Mouse (Mus musculus) heart, embryonic 11.5 days (tissue): ENCODE results near the gene Mcu. TPM values are rescaled to one million over a fixed set of nuclear protein-coding genes. Genes with fewer than 3 reads are reported as not detected.

Source experiments
- ATAC-seq: fragments of 200-750 bp; cut with Nextera tagmentation; replicated peaks from 2 replicates; pipeline ENCODE4 v1.8.0; 2017; ENCODE audit warnings: moderate library complexity; ENCODE audit not compliant: insufficient number of reproducible peaks, low FRiP score, low TSS enrichment
- H3K27ac ChIP-seq: fragments of 300-500 bp; sonication (generic); 2 replicates; pipeline ENCODE4 v1.5.1; 2014; ENCODE audit warnings: mild to moderate bottlenecking, low read depth, low read length
- H3K27me3 ChIP-seq: fragments of 300-500 bp; sonication (generic); 2 replicates; pipeline ENCODE4 v1.6.1; 2014; ENCODE audit warnings: mild to moderate bottlenecking, low read length, mixed read lengths; ENCODE audit not compliant: control insufficient read depth, insufficient read depth
- H3K36me3 ChIP-seq: fragments of 300-500 bp; sonication (generic); 2 replicates; pipeline ENCODE4 v1.6.1; 2014; ENCODE audit warnings: mild to moderate bottlenecking, low read length, moderate library complexity, mixed read lengths; ENCODE audit not compliant: control insufficient read depth, insufficient read depth
- H3K4me1 ChIP-seq: fragments of 300-500 bp; sonication (generic); 2 replicates; pipeline ENCODE4 v1.6.1; 2014; ENCODE audit warnings: low read length; ENCODE audit not compliant: control insufficient read depth, insufficient read depth
- H3K4me2 ChIP-seq: fragments of 300-500 bp; sonication (generic); 2 replicates; pipeline ENCODE4 v1.6.1; 2014; ENCODE audit warnings: mild to moderate bottlenecking, moderate library complexity
- H3K4me3 ChIP-seq: fragments of 300-500 bp; sonication (generic); 2 replicates; pipeline ENCODE4 v1.5.1; 2014; ENCODE audit warnings: low read depth, low read length
- H3K9ac ChIP-seq: fragments of 300-500 bp; sonication (generic); 2 replicates; pipeline ENCODE4 v1.6.1; 2014; ENCODE audit warnings: mild to moderate bottlenecking, low read depth, low read length, moderate library complexity
- H3K9me3 ChIP-seq: fragments of 300-500 bp; sonication (generic); replicated peaks from 2 replicates; pipeline ENCODE4 v1.6.1; 2016; ENCODE audit warnings: low read length; ENCODE audit not compliant: control insufficient read depth
- WGBS: fragments of 180-500 bp; shearing (Covaris S2); extraction: QIAGEN DNeasy Blood & Tissue Kit; methylation state at CpG from one replicate; pipeline ENCODE4 v1.1.7; 2014; ENCODE audit not compliant: insufficient replicate concordance; 5-methylcytosine and 5-hydroxymethylcytosine counted together
- polyA plus RNA-seq: library from polyadenylated mRNA; unstranded; fragments of >200 nt; fragmentation: Nextera tagmentation; extraction: Ambion mirVana; gene quantifications from 2 replicates; pipeline ENCODE4 v1.2.1, GENCODE M21; 2014

Mcu gene
- polyA plus RNA-seq, 1 experiment from 2014 or later: 28.5 TPM

DNA sequence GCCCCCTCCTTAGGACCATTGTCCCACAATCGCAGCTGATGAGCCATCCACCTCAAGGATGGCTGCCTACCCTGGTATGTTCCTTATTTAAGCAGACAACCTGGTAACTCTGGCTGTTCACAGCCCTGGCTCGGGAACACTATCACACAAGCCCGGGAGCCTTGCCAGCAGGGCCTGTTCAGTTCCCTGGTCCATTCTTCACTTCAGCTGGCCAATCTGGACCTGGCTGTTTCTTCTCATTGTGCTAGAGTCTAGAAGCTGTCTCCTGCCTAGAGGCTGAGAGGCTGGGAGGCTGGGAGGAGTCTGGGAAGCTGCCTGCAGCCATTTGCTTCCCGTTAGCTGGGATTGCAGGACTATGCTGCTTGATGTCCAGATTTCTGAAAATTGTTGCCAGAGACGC lies 146.0 kb downstream of the Mcu start:
- Histone ChIP-seq H3K27me3 (no peaks in the 10 kb centered on the region), H3K4me3 (no peak overlapping the region), H3K9me3 (no peaks in the 10 kb centered on the region), H3K4me1 (peaks cover 14% of the 10 kb centered on the region; the same call in 1 of the 2 replicates), H3K4me2 (no peak overlapping the region), H3K9ac (no peak overlapping the region), H3K36me3 (no peaks in the 10 kb centered on the region), H3K27ac (no peak overlapping the region)
- no peak for ATAC-seq
- 64% methylated on average over 5 of the region's 5 CpGs for WGBS

DNA sequence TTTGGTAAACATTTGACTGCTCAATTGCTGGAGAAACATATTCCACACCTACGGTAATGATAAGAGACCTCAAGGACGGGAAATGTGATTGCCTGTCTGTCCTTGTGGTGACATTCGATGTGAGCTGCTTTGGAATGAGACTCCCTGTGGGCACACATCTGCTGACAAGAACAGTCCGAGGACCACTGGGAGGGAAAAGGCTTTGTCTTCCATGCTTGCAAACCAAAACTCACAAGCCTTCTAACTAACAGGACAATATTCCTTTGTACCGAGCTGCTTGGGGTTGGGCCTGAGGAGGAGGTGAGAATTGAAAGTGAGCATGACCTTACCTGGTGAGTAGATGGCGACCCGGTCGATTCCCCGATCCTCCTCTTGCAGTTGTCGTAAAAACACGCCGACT lies 149.2 kb downstream of the Mcu start:
- H3K27ac ChIP-seq: no peak overlapping the region
- peaks cover 14% of the 10 kb centered on the region; the same call in 1 of the 2 replicates for H3K4me1 ChIP-seq
- no peaks in the 10 kb centered on the region for H3K36me3 ChIP-seq
- no peak for ATAC-seq
- H3K4me2 ChIP-seq: no peak overlapping the region
- H3K9ac ChIP-seq: no peak overlapping the region
- WGBS: 66% methylated on average over 12 of the region's 12 CpGs
- H3K27me3 ChIP-seq: no peaks in the 10 kb centered on the region
- H3K9me3 ChIP-seq: no peaks in the 10 kb centered on the region
- H3K4me3 ChIP-seq: no peak overlapping the region

DNA sequence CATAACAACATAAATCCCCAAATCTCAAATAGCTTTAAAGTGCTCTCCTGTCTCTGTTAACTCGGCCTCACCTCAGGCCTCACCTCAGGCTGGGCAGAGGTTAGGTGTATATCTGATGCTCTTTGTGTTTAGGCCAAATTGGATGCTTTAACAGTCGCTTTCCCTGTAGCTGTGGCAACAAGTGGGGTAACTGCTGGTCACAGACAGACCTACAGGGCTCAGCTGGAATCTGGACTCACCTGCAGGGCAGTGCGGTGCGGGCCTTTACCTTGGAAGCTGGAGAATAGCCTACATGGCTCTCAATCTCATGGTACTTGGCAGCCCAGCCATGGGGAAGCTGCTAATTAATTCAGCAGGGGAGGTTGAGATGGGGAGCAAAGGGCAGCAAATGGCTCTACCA lies 149.9 kb downstream of the Mcu start:
- H3K4me1 ChIP-seq: peaks cover 14% of the 10 kb centered on the region; the same call in 1 of the 2 replicates
- no peaks in the 10 kb centered on the region for H3K9me3 ChIP-seq
- H3K4me3 ChIP-seq: no peak overlapping the region
- no peak overlapping the region for H3K27ac ChIP-seq
- 85% methylated on average over 4 of the region's 4 CpGs for WGBS
- no peaks in the 10 kb centered on the region for H3K36me3 ChIP-seq
- H3K9ac ChIP-seq: no peak overlapping the region
- no peaks in the 10 kb centered on the region for H3K27me3 ChIP-seq
- no peak overlapping the region for H3K4me2 ChIP-seq
- ATAC-seq: no peak

- no peak overlapping the region for H3K4me2 ChIP-seq
- WGBS: 82% methylated on average over 3 of the region's 3 CpGs
- no peak for ATAC-seq
- no peaks in the 10 kb centered on the region for H3K36me3 ChIP-seq
- no peak overlapping the region for H3K27ac ChIP-seq
- H3K27me3 ChIP-seq: no peaks in the 10 kb centered on the region
- no peaks in the 10 kb centered on the region for H3K9me3 ChIP-seq
- H3K4me3 ChIP-seq: no peak overlapping the region
- peaks cover 13% of the 10 kb centered on the region; the same call in 1 of the 2 replicates for H3K4me1 ChIP-seq
- H3K9ac ChIP-seq: no peak overlapping the region
Measured at GRCm38 (mm10) chr10:59465546-59465945, 150.9 kb downstream of the Mcu start.

GRCm38 (mm10) chr10:59462307-59462706 lies 154.2 kb downstream of the Mcu start:
- 85% methylated on average over 6 of the region's 6 CpGs for WGBS
- Histone ChIP-seq H3K4me2 (no peak overlapping the region), H3K9me3 (no peaks in the 10 kb centered on the region), H3K4me3 (no peak overlapping the region), H3K27me3 (no peaks in the 10 kb centered on the region), H3K27ac (no peak overlapping the region), H3K9ac (no peak overlapping the region), H3K36me3 (no peaks in the 10 kb centered on the region; the same call in 1 of the 2 replicates), H3K4me1 (no peaks in the 10 kb centered on the region)
- no peak for ATAC-seq

DNA sequence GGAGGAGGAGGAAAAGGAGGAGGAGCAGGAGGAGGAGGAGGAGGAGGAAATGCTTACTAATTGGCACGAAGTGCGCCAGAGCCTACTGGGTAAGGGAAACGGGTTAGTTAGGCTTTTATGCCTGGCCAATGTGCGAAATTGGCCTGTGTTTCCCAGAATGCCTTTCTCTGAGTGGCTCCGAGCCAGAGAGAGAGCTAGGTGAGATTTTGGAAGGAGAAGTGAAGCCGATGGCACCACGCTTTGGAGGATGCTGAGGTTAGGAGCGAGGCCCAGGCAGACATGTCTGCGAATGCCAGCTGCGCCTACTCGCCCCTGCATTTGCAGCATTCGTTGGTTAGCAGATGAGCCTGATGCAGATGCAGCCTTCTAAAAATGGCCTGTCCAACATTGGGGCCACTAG lies 156.7 kb downstream of the Mcu start:
- H3K27me3 ChIP-seq: no peaks in the 10 kb centered on the region
- no peaks in the 10 kb centered on the region for H3K4me1 ChIP-seq
- no peaks in the 10 kb centered on the region; the same call in 1 of the 2 replicates for H3K36me3 ChIP-seq
- H3K9ac ChIP-seq: no peak overlapping the region
- no peaks in the 10 kb centered on the region for H3K9me3 ChIP-seq
- no peak overlapping the region for H3K27ac ChIP-seq
- ATAC-seq: no peak
- no peak overlapping the region for H3K4me2 ChIP-seq
- H3K4me3 ChIP-seq: no peak overlapping the region
- whole genome bisulfite sequencing: 86% methylated on average over 12 of the region's 12 CpGs

DNA sequence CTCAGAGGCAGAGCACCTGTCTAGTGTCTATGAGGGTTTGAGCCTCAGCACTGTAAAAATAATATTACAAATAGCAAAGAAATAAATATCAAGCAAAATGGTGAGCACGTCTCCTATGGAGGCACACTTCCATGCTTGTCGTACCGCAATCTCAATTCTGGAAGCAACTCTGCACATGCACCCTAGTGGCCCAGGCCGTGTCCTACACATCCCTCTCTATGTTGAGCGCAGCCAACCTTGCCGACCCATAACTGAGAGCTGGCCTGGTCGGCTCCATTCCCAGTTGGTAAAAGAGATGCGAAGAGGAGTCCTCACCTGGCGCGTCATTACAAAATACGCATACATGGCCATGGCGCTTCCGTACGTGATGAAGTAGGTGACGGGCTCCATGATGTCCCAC lies 161.9 kb downstream of the Mcu start:
- Histone ChIP-seq H3K36me3 (no peaks in the 10 kb centered on the region; the same call in none of the 2 replicates), H3K9me3 (no peaks in the 10 kb centered on the region), H3K4me3 (no peak overlapping the region), H3K27me3 (no peaks in the 10 kb centered on the region), H3K27ac (no peak overlapping the region), H3K4me1 (no peaks in the 10 kb centered on the region; the same call in 1 of the 2 replicates), H3K9ac (no peak overlapping the region), H3K4me2 (no peak overlapping the region)
- ATAC-seq: no peak
- WGBS: 91% methylated on average over 15 of the region's 15 CpGs

- WGBS: 35% methylated on average over 5 of the region's 5 CpGs
- H3K36me3 ChIP-seq: no peaks in the 10 kb centered on the region; the same call in 1 of the 2 replicates
- peaks cover 9% of the 10 kb centered on the region; the same call in 1 of the 2 replicates for H3K4me1 ChIP-seq
- H3K4me3 ChIP-seq: no peak overlapping the region
- no peak overlapping the region for H3K27ac ChIP-seq
- H3K4me2 ChIP-seq: no peak overlapping the region
- H3K9ac ChIP-seq: no peak overlapping the region
- no peaks in the 10 kb centered on the region for H3K9me3 ChIP-seq
- no peaks in the 10 kb centered on the region for H3K27me3 ChIP-seq
- ATAC-seq: no peak
Measured at GRCm38 (mm10) chr10:59451839-59452238, 164.7 kb downstream of the Mcu start.

GRCm38 (mm10) chr10:59447546-59447945 lies 168.9 kb downstream of the Mcu start:
- no peaks in the 10 kb centered on the region; the same call in 1 of the 2 replicates for H3K36me3 ChIP-seq
- H3K9me3 ChIP-seq: no peaks in the 10 kb centered on the region
- no peak overlapping the region for H3K4me2 ChIP-seq
- 29% methylated on average over 9 of the region's 9 CpGs for WGBS
- no peak for ATAC-seq
- 0 out of 2 replicates have a peak overlapping the region, but pooled peaks have one; percentile 18 for H3K27ac ChIP-seq
- H3K27me3 ChIP-seq: no peaks in the 10 kb centered on the region
- H3K4me1 ChIP-seq: peaks cover 32% of the 10 kb centered on the region
- H3K9ac ChIP-seq: no peak overlapping the region
- no peak overlapping the region for H3K4me3 ChIP-seq
